Mouse (Mus musculus) liver, embryonic 11.5 days (tissue): ENCODE results near the gene Vapb. TPM values are rescaled to one million over a fixed set of nuclear protein-coding genes. Genes with fewer than 3 reads are reported as not detected.

ENCODE experiments used
- ATAC-seq: fragments of 200-750 bp; cut with Nextera tagmentation; replicated peaks from 2 replicates; pipeline ENCODE4 v1.8.0; 2017; ENCODE audit warnings: moderate number of reproducible peaks, mild to moderate bottlenecking, moderate TSS enrichment, moderate library complexity; ENCODE audit not compliant: low FRiP score
- DNase-seq: peaks from one replicate; pipeline ENCODE4 v3.0.0-alpha.2; 2017; ENCODE audit warnings: low spot score
- H3K27ac ChIP-seq: fragments of 300-500 bp; sonication (generic); 2 replicates; pipeline ENCODE4 v1.5.1; 2014; ENCODE audit warnings: mild to moderate bottlenecking, low read depth, low read length, control low read depth
- H3K27me3 ChIP-seq: fragments of 300-500 bp; sonication (generic); replicated peaks from 2 replicates; pipeline ENCODE4 v1.6.1; 2014; ENCODE audit warnings: low read length, mixed read lengths; ENCODE audit not compliant: control insufficient read depth, insufficient read depth
- H3K36me3 ChIP-seq: fragments of 300-500 bp; sonication (generic); 2 replicates; pipeline ENCODE4 v1.6.1; 2014; ENCODE audit warnings: mild to moderate bottlenecking, low read length, moderate library complexity, mixed read lengths; ENCODE audit not compliant: control insufficient read depth, insufficient read depth
- H3K4me1 ChIP-seq: fragments of 300-500 bp; sonication (generic); replicated peaks from 2 replicates; pipeline ENCODE4 v1.6.1; 2014; ENCODE audit warnings: low read length, mixed read lengths; ENCODE audit not compliant: control insufficient read depth, insufficient read depth
- H3K4me2 ChIP-seq: fragments of 300-500 bp; sonication (generic); 2 replicates; pipeline ENCODE4 v1.6.1; 2014; ENCODE audit warnings: mild to moderate bottlenecking, control low read depth, moderate library complexity
- H3K4me3 ChIP-seq: fragments of 300-500 bp; sonication (generic); 2 replicates; pipeline ENCODE4 v1.5.1; 2014; ENCODE audit warnings: low read depth, low read length, control low read depth
- H3K9ac ChIP-seq: fragments of 300-500 bp; sonication (generic); 2 replicates; pipeline ENCODE4 v1.6.1; 2014; ENCODE audit warnings: low read depth, low read length, control low read depth
- H3K9me3 ChIP-seq: fragments of 300-500 bp; sonication (generic); 2 replicates; pipeline ENCODE4 v1.6.1; 2016; ENCODE audit warnings: low read length, inconsistent platforms, mixed read lengths; ENCODE audit not compliant: control insufficient read depth
- WGBS: fragments of 180-500 bp; shearing (Covaris S2); extraction: QIAGEN DNeasy Blood & Tissue Kit; methylation state at CpG from one replicate; pipeline ENCODE4 v1.1.7; 2014; 5-methylcytosine and 5-hydroxymethylcytosine counted together
- polyA plus RNA-seq: library from polyadenylated mRNA; unstranded; fragments of >200 nt; fragmentation: Nextera tagmentation; extraction: Ambion mirVana; gene quantifications from 2 replicates; pipeline ENCODE4 v1.2.1, GENCODE M21; 2014

The Vapb gene
- polyA plus RNA-seq, 1 experiment from 2014 or later, result 10.7 TPM

- Histone ChIP-seq H3K9me3 (no peaks in the 10 kb centered on the region), H3K27me3 (no peaks in the 10 kb centered on the region), H3K9ac (no peak overlapping the region), H3K4me3 (no peak overlapping the region), H3K27ac (no peak overlapping the region), H3K4me2 (no peak overlapping the region), H3K36me3 (no peaks in the 10 kb centered on the region), H3K4me1 (peaks cover 2% of the 10 kb centered on the region; the same call in 1 of the 2 replicates)
- 86% methylated on average over 7 of the region's 7 CpGs for WGBS
- ATAC-seq (no peak), DNase-seq (no peak)
Observed at GRCm38 (mm10) chr2:173744070-173744815, 6.9 kb downstream of the Vapb start.

- WGBS, result 89% methylated on average over 2 of the region's 2 CpGs
- H3K4me3 ChIP-seq, result no peak overlapping the region
- H3K36me3 ChIP-seq, result no peaks in the 10 kb centered on the region
- H3K27ac ChIP-seq, result no peak overlapping the region
- H3K9ac ChIP-seq, result no peak overlapping the region
- no peak for ATAC-seq
- no peaks in the 10 kb centered on the region for H3K27me3 ChIP-seq
- no peak overlapping the region for H3K4me2 ChIP-seq
- no peaks in the 10 kb centered on the region for H3K4me1 ChIP-seq
- DNase-seq, result no peak
- H3K9me3 ChIP-seq, result no peaks in the 10 kb centered on the region
Observed at GRCm38 (mm10) chr2:173748961-173749659, 11.8 kb downstream of the Vapb start.

DNA sequence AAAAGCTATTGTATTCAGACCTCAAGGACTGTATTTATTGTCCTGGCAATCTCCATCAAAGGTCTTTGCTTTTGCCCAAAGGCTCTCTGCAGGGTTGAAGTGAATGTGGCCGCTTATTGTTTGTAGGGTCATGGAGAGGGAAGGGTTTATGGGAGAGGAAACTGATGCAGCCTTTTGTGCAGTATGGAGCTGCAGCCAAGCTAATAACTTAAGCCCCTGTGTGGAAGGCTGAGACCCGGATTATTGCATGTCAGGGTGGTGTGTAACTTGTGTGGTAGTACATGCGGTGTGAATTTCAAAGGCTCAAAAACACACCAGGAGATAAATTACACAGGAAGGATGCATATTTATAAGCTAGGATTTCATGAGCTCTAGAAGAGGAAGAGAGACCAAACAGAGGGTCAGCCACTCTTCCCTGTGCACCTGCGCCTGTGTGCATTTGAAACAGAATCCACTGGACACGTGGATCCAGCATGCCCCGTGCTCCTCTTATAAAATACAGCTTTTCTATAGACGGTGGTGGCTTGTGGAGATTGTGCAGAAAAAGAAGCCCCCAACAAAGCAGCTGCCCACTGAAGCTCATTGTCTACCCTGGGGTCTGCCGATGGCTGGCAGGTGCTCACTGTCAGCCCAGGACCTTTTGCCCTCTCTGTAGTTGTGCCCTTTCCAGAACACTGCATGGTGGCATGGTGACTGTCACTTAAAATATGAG is 18.3 kb downstream of the Vapb start:
- no peak overlapping the region for H3K4me2 ChIP-seq
- H3K4me1 ChIP-seq, result 0 out of 2 replicates have a peak, but pooled peaks cover 2% of the 10 kb centered on the region
- no peak for ATAC-seq
- H3K27ac ChIP-seq, result no peak overlapping the region
- H3K4me3 ChIP-seq, result no peak overlapping the region
- 81% methylated on average over 8 of the region's 8 CpGs for WGBS
- no peak overlapping the region for H3K9ac ChIP-seq
- no peak for DNase-seq
- H3K36me3 ChIP-seq, result no peaks in the 10 kb centered on the region; the same call in 1 of the 2 replicates
- no peaks in the 10 kb centered on the region for H3K27me3 ChIP-seq
- H3K9me3 ChIP-seq, result no peaks in the 10 kb centered on the region

DNA sequence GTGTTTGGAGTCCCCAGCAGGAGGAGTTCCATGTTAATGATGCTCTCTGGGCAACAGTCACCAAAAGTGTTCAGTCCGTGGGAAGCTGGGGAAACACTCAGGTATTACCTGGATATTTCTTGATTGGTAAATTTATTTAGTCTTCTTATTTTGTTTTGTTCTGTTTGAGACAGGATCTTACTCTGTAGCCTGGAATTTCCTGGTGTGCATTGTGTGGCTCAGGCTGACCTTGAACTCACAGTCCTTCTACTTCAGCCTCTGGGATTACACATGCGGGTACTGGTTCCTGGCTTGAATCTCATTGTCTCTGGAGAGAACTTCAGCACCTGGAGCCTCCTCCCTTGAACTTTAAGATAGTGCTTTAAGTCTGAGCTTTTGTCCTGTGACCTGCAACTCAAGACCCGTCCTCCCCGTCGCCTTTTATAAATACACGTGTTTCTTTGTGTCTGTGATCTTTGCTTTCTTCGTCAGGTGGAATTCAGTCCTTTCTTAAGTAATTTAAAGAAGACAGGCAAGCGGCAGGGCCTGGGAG is 20.4 kb downstream of the Vapb start:
- DNase-seq (no peak), ATAC-seq (no peak)
- H3K36me3 ChIP-seq, result no peaks in the 10 kb centered on the region; the same call in 1 of the 2 replicates
- no peak overlapping the region for H3K9ac ChIP-seq
- no peak overlapping the region for H3K4me2 ChIP-seq
- H3K27me3 ChIP-seq, result no peaks in the 10 kb centered on the region
- 0 out of 2 replicates have a peak, but pooled peaks cover 2% of the 10 kb centered on the region for H3K4me1 ChIP-seq
- 87% methylated on average over 8 of the region's 8 CpGs for WGBS
- no peaks in the 10 kb centered on the region for H3K9me3 ChIP-seq
- H3K27ac ChIP-seq, result no peak overlapping the region
- H3K4me3 ChIP-seq, result no peak overlapping the region

GRCm38 (mm10) chr2:173760607-173761006 is 23.3 kb downstream of the Vapb start:
- ATAC-seq, result no peak

GRCm38 (mm10) chr2:173764629-173765028 is 27.3 kb downstream of the Vapb start:
- no peak overlapping the region for H3K4me2 ChIP-seq
- H3K27ac ChIP-seq, result no peak overlapping the region
- 0 out of 2 replicates have a peak, but pooled peaks cover 2% of the 10 kb centered on the region for H3K36me3 ChIP-seq
- 67% methylated on average over 3 of the region's 3 CpGs for WGBS
- peaks cover 18% of the 10 kb centered on the region for H3K4me1 ChIP-seq
- ATAC-seq (no peak), DNase-seq (no peak)
- no peak overlapping the region for H3K9ac ChIP-seq
- no peaks in the 10 kb centered on the region for H3K27me3 ChIP-seq
- H3K9me3 ChIP-seq, result no peaks in the 10 kb centered on the region
- no peak overlapping the region for H3K4me3 ChIP-seq

More at GRCm38 (mm10) chr2:173760607-173761006, 23.3 kb downstream of the Vapb start:
- H3K4me2 ChIP-seq, result no peak overlapping the region
- no peak overlapping the region for H3K27ac ChIP-seq
- no peaks in the 10 kb centered on the region for H3K9me3 ChIP-seq
- H3K9ac ChIP-seq, result no peak overlapping the region
- whole genome bisulfite sequencing, result 84% methylated on average over 6 of the region's 6 CpGs
- no peaks in the 10 kb centered on the region; the same call in 1 of the 2 replicates for H3K36me3 ChIP-seq
- H3K4me3 ChIP-seq, result no peak overlapping the region
- 0 out of 2 replicates have a peak, but pooled peaks cover 2% of the 10 kb centered on the region for H3K4me1 ChIP-seq
- no peaks in the 10 kb centered on the region for H3K27me3 ChIP-seq
- no peak for DNase-seq

GRCm38 (mm10) chr2:173767959-173768595 is 30.8 kb downstream of the Vapb start:
- DNase-seq (no peak), ATAC-seq (no peak)
- peaks cover 21% of the 10 kb centered on the region for H3K4me1 ChIP-seq

DNA sequence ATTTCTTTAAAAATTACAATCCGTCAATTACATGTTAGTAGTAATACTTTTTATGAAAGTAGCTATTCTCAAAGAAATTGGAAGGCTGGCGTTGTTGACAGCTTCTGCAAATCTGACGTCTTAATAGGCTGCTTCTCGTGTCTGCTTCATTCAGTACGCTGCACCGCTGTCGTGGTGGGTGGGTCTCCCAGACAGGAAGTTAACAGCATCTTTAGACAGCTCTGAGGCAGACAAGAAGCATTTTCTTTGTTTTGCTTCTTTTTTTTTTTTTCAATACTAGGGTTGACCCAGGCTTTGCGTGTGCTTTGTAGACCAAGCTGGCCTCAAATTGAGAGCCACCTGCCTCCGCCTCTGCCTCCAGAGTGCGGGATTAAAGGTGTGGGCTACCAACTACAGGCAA is 31.9 kb downstream of the Vapb start:
- H3K9ac ChIP-seq, result no peak overlapping the region
- H3K27me3 ChIP-seq, result no peaks in the 10 kb centered on the region
- peaks cover 2% of the 10 kb centered on the region; the same call in 1 of the 2 replicates for H3K36me3 ChIP-seq
- DNase-seq (no peak), ATAC-seq (no peak)
- 59% methylated on average over 10 of the region's 10 CpGs for WGBS
- H3K9me3 ChIP-seq, result no peaks in the 10 kb centered on the region
- no peak overlapping the region for H3K4me2 ChIP-seq
- peaks cover 21% of the 10 kb centered on the region for H3K4me1 ChIP-seq
- H3K27ac ChIP-seq, result no peak overlapping the region
- no peak overlapping the region for H3K4me3 ChIP-seq

More at GRCm38 (mm10) chr2:173767959-173768595, 30.8 kb downstream of the Vapb start:
- H3K27ac ChIP-seq, result no peak overlapping the region
- H3K36me3 ChIP-seq, result peaks cover 2% of the 10 kb centered on the region; the same call in 1 of the 2 replicates
- no peak overlapping the region for H3K4me2 ChIP-seq
- H3K27me3 ChIP-seq, result no peaks in the 10 kb centered on the region
- no peak overlapping the region for H3K4me3 ChIP-seq
- H3K9me3 ChIP-seq, result no peaks in the 10 kb centered on the region
- H3K9ac ChIP-seq, result no peak overlapping the region
- 71% methylated on average over 8 of the region's 8 CpGs for WGBS
